Mouse (Mus musculus) erythroid progenitor cell, adult 5-6 weeks (primary cell): ENCODE measurements around the gene Ssc5d. TPM values are rescaled to one million over a fixed set of nuclear protein-coding genes. Genes with fewer than 3 reads are reported as not detected.

Experiments
- total RNA-seq, 2 experiments: library from RNA; stranded (forward) in 1 of 2; stranded (reverse) in 1 of 2; fragments of 150-400 nt in 1 of 2; fragments of 186-747, 209-891 nt in 1 of 2; gene quantifications; 2 replicates each; pipeline versions ENCODE4 v1.2.3 to v1.2.4; 2015 to 2017; ENCODE audit warnings: low replicate concordance in 2 of 2

Ssc5d gene
- total RNA-seq, 2 experiments from 2014 or later, result not detected

Other genes starting within 250 kb of the Ssc5d start
Only the 30 nearest of the 33 such genes appear.
- gene Tmem150b, start 200.5 kb upstream of the Ssc5d start, total RNA-seq (2015; ENCODE audit: low replicate concordance), result 1.4 TPM in 1 of 2 replicates, not detected in the other
- 0.68 TPM in 1 of 2 replicates, not detected in the other for gene Tmem150b, start 200.5 kb upstream of the Ssc5d start, total RNA-seq (2017; ENCODE audit: low replicate concordance)
- gene Kmt5c, start 185.7 kb upstream of the Ssc5d start, total RNA-seq (2015; ENCODE audit: low replicate concordance), result 24.9 and 33.1 TPM in 2 replicates
- gene Kmt5c, start 185.7 kb upstream of the Ssc5d start, total RNA-seq (2017; ENCODE audit: low replicate concordance), result 59.4 and 64.2 TPM in 2 replicates
- 54.1 and 81.8 TPM in 2 replicates for gene Cox6b2, start 172.7 kb upstream of the Ssc5d start, total RNA-seq (2015; ENCODE audit: low replicate concordance)
- 49.8 and 94.9 TPM in 2 replicates for gene Cox6b2, start 172.7 kb upstream of the Ssc5d start, total RNA-seq (2017; ENCODE audit: low replicate concordance)
- not detected in 2 replicates for gene Fam71e2, start 154.5 kb upstream of the Ssc5d start, total RNA-seq (2015; ENCODE audit: low replicate concordance)
- not detected in 2 replicates for gene Fam71e2, start 154.5 kb upstream of the Ssc5d start, total RNA-seq (2017; ENCODE audit: low replicate concordance)
- gene Il11, start 142.9 kb upstream of the Ssc5d start, total RNA-seq (2015; ENCODE audit: low replicate concordance), result not detected in 2 replicates
- not detected in 2 replicates for gene Il11, start 142.9 kb upstream of the Ssc5d start, total RNA-seq (2017; ENCODE audit: low replicate concordance)
- not detected in 2 replicates for gene Tmem190, start 142.8 kb upstream of the Ssc5d start, total RNA-seq (2015; ENCODE audit: low replicate concordance)
- gene Tmem190, start 142.8 kb upstream of the Ssc5d start, total RNA-seq (2017; ENCODE audit: low replicate concordance), result not detected in 2 replicates
- gene Tmem238, start 136.1 kb upstream of the Ssc5d start, total RNA-seq (2015; ENCODE audit: low replicate concordance), result 2.9 TPM in 1 of 2 replicates, not detected in the other
- gene Tmem238, start 136.1 kb upstream of the Ssc5d start, total RNA-seq (2017; ENCODE audit: low replicate concordance), result 0.90 and 0.98 TPM in 2 replicates
- 603 and 642 TPM in 2 replicates for gene Rpl28, start 132.9 kb upstream of the Ssc5d start, total RNA-seq (2015; ENCODE audit: low replicate concordance)
- 83.6 and 269 TPM in 2 replicates for gene Rpl28, start 132.9 kb upstream of the Ssc5d start, total RNA-seq (2017; ENCODE audit: low replicate concordance)
- gene Ube2s, start 113.2 kb upstream of the Ssc5d start, total RNA-seq (2015; ENCODE audit: low replicate concordance), result 686 and 831 TPM in 2 replicates
- gene Ube2s, start 113.2 kb upstream of the Ssc5d start, total RNA-seq (2017; ENCODE audit: low replicate concordance), result 310 and 437 TPM in 2 replicates
- not detected in 2 replicates for gene Shisa7, start 81.1 kb upstream of the Ssc5d start, total RNA-seq (2015; ENCODE audit: low replicate concordance)
- not detected in 2 replicates for gene Shisa7, start 81.1 kb upstream of the Ssc5d start, total RNA-seq (2017; ENCODE audit: low replicate concordance)
- not detected in 2 replicates for gene Isoc2b, start 55.5 kb upstream of the Ssc5d start, total RNA-seq (2015; ENCODE audit: low replicate concordance)
- 1.5 TPM in 1 of 2 replicates, not detected in the other for gene Isoc2b, start 55.5 kb upstream of the Ssc5d start, total RNA-seq (2017; ENCODE audit: low replicate concordance)
- gene Isoc2a, start 48.6 kb upstream of the Ssc5d start, total RNA-seq (2015; ENCODE audit: low replicate concordance), result 2.2 TPM in 1 of 2 replicates, not detected in the other
- 0.26 and 1.8 TPM in 2 replicates for gene Isoc2a, start 48.6 kb upstream of the Ssc5d start, total RNA-seq (2017; ENCODE audit: low replicate concordance)
- not detected in 2 replicates for gene Gm36210, start 19.3 kb upstream of the Ssc5d start, total RNA-seq (2015; ENCODE audit: low replicate concordance)
- gene Gm36210, start 19.3 kb upstream of the Ssc5d start, total RNA-seq (2017; ENCODE audit: low replicate concordance), result not detected in 2 replicates
- gene Zfp628, start 10.6 kb upstream of the Ssc5d start, total RNA-seq (2015; ENCODE audit: low replicate concordance), result 7.1 and 8.6 TPM in 2 replicates
- 4.6 and 11.6 TPM in 2 replicates for gene Zfp628, start 10.6 kb upstream of the Ssc5d start, total RNA-seq (2017; ENCODE audit: low replicate concordance)
- gene Nat14, start 3.8 kb upstream of the Ssc5d start, total RNA-seq (2015; ENCODE audit: low replicate concordance), result 2.9 TPM in 1 of 2 replicates, not detected in the other
- 0.64 and 4.4 TPM in 2 replicates for gene Nat14, start 3.8 kb upstream of the Ssc5d start, total RNA-seq (2017; ENCODE audit: low replicate concordance)
- not detected in 2 replicates for gene Sbk2, start 38.6 kb downstream of the Ssc5d start, total RNA-seq (2015; ENCODE audit: low replicate concordance)
- gene Sbk2, start 38.6 kb downstream of the Ssc5d start, total RNA-seq (2017; ENCODE audit: low replicate concordance), result not detected in 2 replicates
- gene Sbk3, start 45.4 kb downstream of the Ssc5d start, total RNA-seq (2015; ENCODE audit: low replicate concordance), result not detected in 2 replicates
- not detected in 2 replicates for gene Sbk3, start 45.4 kb downstream of the Ssc5d start, total RNA-seq (2017; ENCODE audit: low replicate concordance)
- 9.2 TPM in 1 of 2 replicates, not detected in the other for gene Zfp579, start 70.4 kb downstream of the Ssc5d start, total RNA-seq (2015; ENCODE audit: low replicate concordance)
- 1.8 TPM in 1 of 2 replicates, not detected in the other for gene Zfp579, start 70.4 kb downstream of the Ssc5d start, total RNA-seq (2017; ENCODE audit: low replicate concordance)
- 4.7 and 16.3 TPM in 2 replicates for gene Zfp524, start 88.6 kb downstream of the Ssc5d start, total RNA-seq (2015; ENCODE audit: low replicate concordance)
- 0.64 and 3.2 TPM in 2 replicates for gene Zfp524, start 88.6 kb downstream of the Ssc5d start, total RNA-seq (2017; ENCODE audit: low replicate concordance)
- gene Fiz1, start 88.9 kb downstream of the Ssc5d start, total RNA-seq (2015; ENCODE audit: low replicate concordance), result 11.9 and 14.7 TPM in 2 replicates
- gene Fiz1, start 88.9 kb downstream of the Ssc5d start, total RNA-seq (2017; ENCODE audit: low replicate concordance), result 5.6 and 9.1 TPM in 2 replicates
- gene Gm44973, start 89.7 kb downstream of the Ssc5d start, total RNA-seq (2015; ENCODE audit: low replicate concordance), result 5.0 TPM in 1 of 2 replicates, not detected in the other
- 1.4 TPM in 1 of 2 replicates, not detected in the other for gene Gm44973, start 89.7 kb downstream of the Ssc5d start, total RNA-seq (2017; ENCODE audit: low replicate concordance)
- 9.0 and 9.2 TPM in 2 replicates for gene Zfp865, start 94.6 kb downstream of the Ssc5d start, total RNA-seq (2015; ENCODE audit: low replicate concordance)
- 6.3 and 7.6 TPM in 2 replicates for gene Zfp865, start 94.6 kb downstream of the Ssc5d start, total RNA-seq (2017; ENCODE audit: low replicate concordance)
- gene Ccdc106, start 94.8 kb downstream of the Ssc5d start, total RNA-seq (2015; ENCODE audit: low replicate concordance), result not detected in 2 replicates
- not detected in 2 replicates for gene Ccdc106, start 94.8 kb downstream of the Ssc5d start, total RNA-seq (2017; ENCODE audit: low replicate concordance)
- not detected in 2 replicates for gene 4632433K11Rik, start 108.3 kb downstream of the Ssc5d start, total RNA-seq (2015; ENCODE audit: low replicate concordance)
- not detected in 2 replicates for gene 4632433K11Rik, start 108.3 kb downstream of the Ssc5d start, total RNA-seq (2017; ENCODE audit: low replicate concordance)
- gene Zfp784, start 112.7 kb downstream of the Ssc5d start, total RNA-seq (2015; ENCODE audit: low replicate concordance), result 0.42 and 1.8 TPM in 2 replicates
- 0.90 TPM in 1 of 2 replicates, not detected in the other for gene Zfp784, start 112.7 kb downstream of the Ssc5d start, total RNA-seq (2017; ENCODE audit: low replicate concordance)
- gene Zfp580, start 125.8 kb downstream of the Ssc5d start, total RNA-seq (2015; ENCODE audit: low replicate concordance), result not detected in 2 replicates
- gene Zfp580, start 125.8 kb downstream of the Ssc5d start, total RNA-seq (2017; ENCODE audit: low replicate concordance), result not detected in 2 replicates
- 93.0 and 138 TPM in 2 replicates for gene U2af2, start 136.4 kb downstream of the Ssc5d start, total RNA-seq (2015; ENCODE audit: low replicate concordance)
- 83.8 and 99.2 TPM in 2 replicates for gene U2af2, start 136.4 kb downstream of the Ssc5d start, total RNA-seq (2017; ENCODE audit: low replicate concordance)
- gene Epn1, start 154.4 kb downstream of the Ssc5d start, total RNA-seq (2015; ENCODE audit: low replicate concordance), result 84.3 and 88.3 TPM in 2 replicates
- 75.9 and 127 TPM in 2 replicates for gene Epn1, start 154.4 kb downstream of the Ssc5d start, total RNA-seq (2017; ENCODE audit: low replicate concordance)
- not detected in 2 replicates for gene Rfpl4, start 191.2 kb downstream of the Ssc5d start, total RNA-seq (2015; ENCODE audit: low replicate concordance)
- gene Rfpl4, start 191.2 kb downstream of the Ssc5d start, total RNA-seq (2017; ENCODE audit: low replicate concordance), result not detected in 2 replicates
- not detected in 2 replicates for gene Rasl2-9, start 200.2 kb downstream of the Ssc5d start, total RNA-seq (2015; ENCODE audit: low replicate concordance)
- not detected in 2 replicates for gene Rasl2-9, start 200.2 kb downstream of the Ssc5d start, total RNA-seq (2017; ENCODE audit: low replicate concordance)